Mouse (Mus musculus) MN1 (cell line): ENCODE data around the gene Foxn4.

ENCODE experiments used
- DNase-seq: peaks from one replicate; pipeline ENCODE4 v3.0.0-alpha.2; 2016; ENCODE audit warnings: low spot score

Gene Foxn4

DNA sequence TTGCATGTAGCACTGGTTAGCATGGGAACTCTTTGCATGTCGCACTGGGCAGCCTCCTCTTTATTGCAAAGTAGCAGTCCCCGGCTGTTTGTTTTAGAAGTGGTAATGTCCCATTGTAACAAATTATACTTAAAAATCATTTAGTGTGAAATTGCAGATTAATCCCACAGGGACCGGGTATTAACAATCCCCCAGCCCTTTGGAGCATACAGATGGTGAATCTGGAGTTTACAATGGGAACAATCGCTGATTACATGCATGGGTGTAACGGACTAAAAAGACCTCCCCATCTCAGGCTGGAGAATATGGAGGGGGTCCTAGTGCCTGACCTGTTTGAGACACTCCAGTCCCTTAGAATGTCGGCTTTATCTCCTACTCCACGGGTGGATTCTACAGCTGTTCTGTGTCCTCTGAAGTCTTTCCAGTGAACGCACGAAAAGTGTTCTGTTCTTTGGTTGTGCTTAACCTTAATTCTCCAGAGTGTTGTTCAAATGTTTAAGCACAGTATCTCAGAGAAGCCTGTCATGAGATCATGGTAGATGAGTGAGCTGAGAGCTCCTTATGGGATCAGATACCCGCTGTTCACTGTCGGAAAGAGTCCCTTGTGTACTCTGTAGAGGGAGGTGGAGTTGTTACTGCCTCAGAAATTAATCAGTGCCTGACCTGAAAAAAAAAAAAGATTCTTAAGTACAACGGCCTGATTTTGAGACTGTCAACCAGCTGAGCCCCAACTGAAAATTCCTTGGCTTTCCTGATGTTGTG is 6.0 kb upstream of the Foxn4 start:
- DNase-seq, result no peak

- no peak for DNase-seq
Observed at GRCm38 (mm10) chr5:114275991-114276390, 2.4 kb upstream of the Foxn4 start.

- DNase-seq, result no peak
Observed at GRCm38 (mm10) chr5:114275339-114275738, 1.7 kb upstream of the Foxn4 start.

- DNase-seq, result no peak
Observed at GRCm38 (mm10) chr5:114269984-114270383, 3.6 kb downstream of the Foxn4 start.

GRCm38 (mm10) chr5:114269499-114269898 is 4.1 kb downstream of the Foxn4 start:
- no peak for DNase-seq

DNA sequence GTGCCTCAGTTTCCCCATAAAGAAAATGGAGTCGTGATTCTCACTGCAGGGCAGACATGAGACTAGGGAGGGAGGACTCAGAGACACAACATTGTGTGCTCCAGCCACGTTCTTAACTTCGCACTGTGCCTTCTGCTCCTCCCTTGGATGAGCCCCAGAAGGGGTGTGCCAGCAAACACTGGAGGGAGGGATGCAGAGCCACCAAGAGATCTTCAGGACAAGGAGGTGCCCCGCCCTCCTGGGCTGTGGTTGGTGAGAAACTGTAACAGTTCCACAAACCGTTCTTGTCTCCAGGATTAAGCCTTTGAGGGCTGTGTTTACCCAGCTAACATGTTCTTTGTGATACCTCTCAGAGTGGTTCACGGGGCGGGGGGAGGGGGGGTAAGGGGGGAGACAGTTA is 5.0 kb downstream of the Foxn4 start:
- DNase-seq, result peak; percentile 11

DNA sequence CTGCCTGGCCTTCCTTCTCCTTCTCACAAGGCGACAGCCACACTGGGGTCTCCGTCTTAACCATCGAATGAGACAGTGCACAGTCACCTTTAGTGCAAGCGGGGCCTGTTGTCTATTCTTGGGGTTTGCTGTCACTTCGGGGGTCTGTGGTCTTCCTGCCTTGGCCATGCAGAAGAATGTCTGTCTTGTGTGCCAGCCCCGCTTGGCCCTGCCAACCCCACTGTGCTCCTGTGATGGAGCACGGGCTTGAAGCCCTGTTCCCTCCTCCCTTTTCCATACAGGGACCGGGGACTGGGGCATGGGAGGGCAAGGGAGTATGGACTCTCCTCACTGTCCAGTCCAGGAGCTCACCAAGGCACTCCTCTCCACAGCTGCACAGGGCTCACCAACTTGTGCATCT is 8.8 kb downstream of the Foxn4 start:
- no peak for DNase-seq

DNA sequence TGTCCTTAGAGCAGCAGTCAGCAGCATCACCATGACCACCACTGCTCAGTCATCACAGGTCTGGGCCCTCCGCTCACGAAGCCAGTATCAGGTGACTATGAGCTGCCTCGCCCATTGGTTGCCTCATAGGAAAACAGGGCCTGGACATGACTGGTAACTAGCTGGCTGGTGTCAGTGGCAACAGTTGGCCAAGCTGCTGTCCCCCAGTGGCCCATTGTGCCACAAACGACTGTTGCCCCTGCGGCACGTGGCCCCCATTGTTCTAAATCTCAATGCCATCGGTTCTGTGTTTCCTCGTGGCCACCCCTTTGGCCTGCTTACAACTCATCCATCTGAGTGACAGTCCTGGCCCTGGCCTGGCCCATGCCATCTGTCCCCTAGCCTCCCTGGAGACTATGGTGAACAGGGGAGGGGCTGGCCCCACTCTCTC is 9.6 kb downstream of the Foxn4 start:
- no peak for DNase-seq

GRCm38 (mm10) chr5:114261494-114261893 is 12.1 kb downstream of the Foxn4 start:
- no peak for DNase-seq

GRCm38 (mm10) chr5:114259495-114259894 is 14.1 kb downstream of the Foxn4 start:
- DNase-seq, result no peak

- peak; percentile 68 for DNase-seq
Observed at GRCm38 (mm10) chr5:114248174-114248589, 25.4 kb downstream of the Foxn4 start.

GRCm38 (mm10) chr5:114246465-114246864 is 27.1 kb downstream of the Foxn4 start:
- no peak for DNase-seq

GRCm38 (mm10) chr5:114239737-114240136 is 33.9 kb downstream of the Foxn4 start:
- no peak for DNase-seq

- no peak for DNase-seq
Observed at GRCm38 (mm10) chr5:114238924-114239323, 34.7 kb downstream of the Foxn4 start.

GRCm38 (mm10) chr5:114228901-114229300 is 44.7 kb downstream of the Foxn4 start:
- no peak for DNase-seq

GRCm38 (mm10) chr5:114226051-114226450 is 47.6 kb downstream of the Foxn4 start:
- no peak for DNase-seq

- no peak for DNase-seq
Observed at GRCm38 (mm10) chr5:114218771-114219170, 54.8 kb downstream of the Foxn4 start.

DNA sequence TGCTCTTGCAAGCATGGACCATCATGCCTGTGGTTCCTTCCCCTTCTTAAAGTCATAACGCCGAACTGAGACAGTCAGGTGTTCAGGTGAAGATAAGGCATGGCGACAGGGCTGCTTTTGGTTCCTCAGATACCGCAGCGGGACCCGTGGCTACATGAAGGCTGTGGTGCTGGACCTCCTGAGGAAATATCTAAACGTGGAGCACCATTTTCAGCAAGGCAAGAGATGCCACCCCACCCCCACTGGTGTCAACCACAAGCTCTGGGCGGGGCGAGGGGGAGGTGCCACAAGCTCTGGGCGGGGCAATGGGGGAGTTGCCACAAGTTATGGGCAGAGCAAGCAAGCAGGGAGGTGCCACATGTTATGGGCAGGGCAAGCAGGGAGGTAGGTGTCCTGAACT is 60.4 kb downstream of the Foxn4 start:
- no peak for DNase-seq

- no peak for DNase-seq
Observed at GRCm38 (mm10) chr5:114206158-114206557, 67.4 kb downstream of the Foxn4 start.
